Mouse (Mus musculus) hindbrain, postnatal 0 days (tissue): Measurements from ENCODE around the gene Hist1h2ae. TPM values are rescaled to one million over a fixed set of nuclear protein-coding genes. Genes with fewer than 3 reads are reported as not detected.
"Not testable (repeated sequence)": the region's sequence is repeated elsewhere in the genome, so short reads cannot be mapped to it uniquely, and the experiment has no call there.

Experiments
- ATAC-seq: fragments of 200-750 bp; cut with Nextera tagmentation; 2 replicates; pipeline ENCODE4 v1.8.0; 2017; ENCODE audit warnings: mild to moderate bottlenecking, moderate TSS enrichment, moderate library complexity
- DNase-seq: peaks from one replicate; pipeline ENCODE4 v3.0.0-alpha.2; 2015; ENCODE audit warnings: low spot score
- H3K27ac ChIP-seq: fragments of 300-500 bp; sonication (generic); 2 replicates; pipeline ENCODE4 v1.5.1; 2014; ENCODE audit warnings: mild to moderate bottlenecking
- H3K27me3 ChIP-seq: fragments of 300-500 bp; sonication (generic); 2 replicates; pipeline ENCODE4 v1.6.1; 2014; ENCODE audit warnings: low read length, mixed read lengths; ENCODE audit not compliant: insufficient read depth
- H3K36me3 ChIP-seq: fragments of 300-500 bp; sonication (generic); 2 replicates; pipeline ENCODE4 v1.6.1; 2014; ENCODE audit warnings: low read length, mixed read lengths; ENCODE audit not compliant: insufficient read depth
- H3K4me1 ChIP-seq: fragments of 300-500 bp; sonication (generic); 2 replicates; pipeline ENCODE4 v1.6.1; 2014; ENCODE audit warnings: antibody characterized with exemption, low read length, mixed read lengths; ENCODE audit not compliant: insufficient read depth
- H3K4me2 ChIP-seq: fragments of 300-500 bp; sonication (generic); 2 replicates; pipeline ENCODE4 v1.6.1; 2014; ENCODE audit warnings: low read depth, mild to moderate bottlenecking, low read length, moderate library complexity, mixed read lengths
- H3K4me3 ChIP-seq: fragments of 300-500 bp; sonication (generic); 2 replicates; pipeline ENCODE4 v1.5.1; 2014; ENCODE audit warnings: low read length
- H3K9ac ChIP-seq: fragments of 300-500 bp; sonication (generic); replicated peaks from 2 replicates; pipeline ENCODE4 v1.6.1; 2014; ENCODE audit warnings: mild to moderate bottlenecking, low read length, moderate library complexity, mixed read lengths
- H3K9me3 ChIP-seq: fragments of 300-500 bp; sonication (generic); 2 replicates; pipeline ENCODE4 v1.6.1; 2016; ENCODE audit warnings: low read length, mixed read lengths
- CTCF ChIP-seq: IDR thresholded peaks from 2 replicates; pipeline ENCODE4 v1.5.1; 2016; ENCODE audit warnings: antibody characterized with exemption, control low read depth, low read depth
- whole genome bisulfite sequencing: fragments of 180-500 bp; shearing (Covaris S2); extraction: QIAGEN DNeasy Blood & Tissue Kit; methylation state at CpG from one replicate; pipeline ENCODE4 v1.1.7; 2014; 5-methylcytosine and 5-hydroxymethylcytosine counted together
- polyA plus RNA-seq: library from polyadenylated mRNA; unstranded; fragments of >200 nt; fragmentation: Nextera tagmentation; extraction: Ambion mirVana; gene quantifications from 2 replicates; pipeline ENCODE4 v1.2.1, GENCODE M21; 2015
- total RNA-seq: library from RNA; depleted of rRNA; stranded (reverse); fragments of >200 nt; gene quantifications from 2 replicates; pipeline ENCODE4 v1.2.3, GENCODE M21; 2014

Gene Hist1h2ae
- total and polyA plus RNA-seq, 2 experiments from 2014 or later, result 12.2 to 221 TPM

GRCm38 (mm10) chr13:23572218-23573033 lies 1.4 kb upstream of the Hist1h2ae start:
- H3K27ac ChIP-seq, result peak overlapping the region; percentile 95

GRCm38 (mm10) chr13:23571504-23572217 lies 641 bp upstream of the Hist1h2ae start:
- Histone ChIP-seq H3K9ac (peak overlapping the region; percentile 51), H3K4me3 (peak overlapping the region; percentile 39), H3K27ac (peak overlapping the region; percentile 95), H3K4me2 (peak overlapping the region; percentile 59)
- H3K9me3 ChIP-seq, ATAC-seq, H3K27me3 ChIP-seq, H3K36me3 ChIP-seq, H3K4me1 ChIP-seq, DNase-seq: not testable (repeated sequence)
- WGBS, result under 1% methylated on average over 10 of the region's 34 CpGs

More at GRCm38 (mm10) chr13:23572218-23573033, 1.4 kb upstream of the Hist1h2ae start:
- ATAC-seq (no peak), DNase-seq (no peak)
- peak overlapping the region; percentile 51 for H3K9ac ChIP-seq
- no peak for TF ChIP-seq CTCF
- WGBS, result 44% methylated on average over 2 of the region's 2 CpGs
- no peaks in the 10 kb centered on the region for H3K36me3 ChIP-seq
- peak overlapping the region; percentile 39 for H3K4me3 ChIP-seq
- no peaks in the 10 kb centered on the region for H3K9me3 ChIP-seq
- peaks cover 7% of the 10 kb centered on the region; the same call in 1 of the 2 replicates for H3K4me1 ChIP-seq
- peak overlapping the region; percentile 59 for H3K4me2 ChIP-seq
- no peaks in the 10 kb centered on the region for H3K27me3 ChIP-seq

GRCm38 (mm10) chr13:23570261-23571021 lies 579 bp downstream of the Hist1h2ae start:
- peak overlapping the region; percentile 44 for H3K9ac ChIP-seq
- H3K36me3 ChIP-seq, H3K9me3 ChIP-seq, H3K27me3 ChIP-seq, H3K4me1 ChIP-seq: not testable (repeated sequence)
- DNase-seq, result peak; percentile 13
- 4% methylated on average over 18 of the region's 41 CpGs for WGBS
- peak overlapping the region; percentile 59 for H3K4me2 ChIP-seq
- ATAC-seq, result peak; percentile 31; the same call in 1 of the 2 replicates
- H3K27ac ChIP-seq, result peak overlapping the region; percentile 95
- H3K4me3 ChIP-seq, result peak overlapping the region; percentile 39

GRCm38 (mm10) chr13:23564482-23564881 lies 6.5 kb downstream of the Hist1h2ae start:
- H3K27me3 ChIP-seq, result no peaks in the 10 kb centered on the region
- TF ChIP-seq CTCF, result no peak
- no peak for ATAC-seq
- H3K9me3 ChIP-seq, result no peaks in the 10 kb centered on the region
- H3K4me3 ChIP-seq, result no peak overlapping the region
- no peaks in the 10 kb centered on the region for H3K4me1 ChIP-seq
- no peak overlapping the region for H3K4me2 ChIP-seq
- WGBS, result 86% methylated on average over 2 of the region's 2 CpGs
- no peak for DNase-seq
- no peak overlapping the region for H3K27ac ChIP-seq
- no peak overlapping the region for H3K9ac ChIP-seq
- no peaks in the 10 kb centered on the region for H3K36me3 ChIP-seq

GRCm38 (mm10) chr13:23562699-23563462 lies 8.1 kb downstream of the Hist1h2ae start:
- peak; percentile 86 for DNase-seq
- peak overlapping the region; percentile 44 for H3K4me3 ChIP-seq
- peak overlapping the region; percentile 86 for H3K4me2 ChIP-seq
- peak; percentile 71 for TF ChIP-seq CTCF
- peak overlapping the region; percentile 95 for H3K27ac ChIP-seq
- H3K4me1 ChIP-seq, result no peaks in the 10 kb centered on the region
- H3K36me3 ChIP-seq, result no peaks in the 10 kb centered on the region
- H3K27me3 ChIP-seq, result no peaks in the 10 kb centered on the region
- H3K9ac ChIP-seq, result peak overlapping the region; percentile 58
- no peaks in the 10 kb centered on the region for H3K9me3 ChIP-seq
- peak; percentile 70 for ATAC-seq
- WGBS, result 3% methylated on average over 18 of the region's 18 CpGs

GRCm38 (mm10) chr13:23561883-23562659 lies 8.9 kb downstream of the Hist1h2ae start, which contains the start of gene Hist1h3e:
TSS of gene Hist1h3e (minus strand) at chr13:23562369.
- ATAC-seq, result peak; percentile 96
- peak within 1 kb of the TSS; percentile 44 for H3K4me3 ChIP-seq
- H3K27me3 ChIP-seq, result not testable (repeated sequence)

GRCm38 (mm10) chr13:23561531-23561882 lies 9.5 kb downstream of the Hist1h2ae start:
- not testable (repeated sequence) for H3K36me3 ChIP-seq, H3K9ac ChIP-seq, DNase-seq, H3K9me3 ChIP-seq, ATAC-seq, H3K4me1 ChIP-seq, H3K27me3 ChIP-seq
- Histone ChIP-seq H3K4me2 (peak overlapping the region; percentile 86; the same call in 1 of the 2 replicates), H3K27ac (peak overlapping the region; percentile 95; the same call in 1 of the 2 replicates), H3K4me3 (peak overlapping the region; percentile 44)
- 0% methylated on average over 2 of the region's 5 CpGs for WGBS

More at GRCm38 (mm10) chr13:23561883-23562659, 8.9 kb downstream of the Hist1h2ae start, which contains the start of gene Hist1h3e:
- H3K27ac ChIP-seq, result peak within 1 kb of the TSS; percentile 95
- not testable (repeated sequence) for H3K9me3 ChIP-seq, H3K4me1 ChIP-seq, H3K36me3 ChIP-seq
- peak within 1 kb of the TSS; percentile 58 for H3K9ac ChIP-seq
- H3K4me2 ChIP-seq, result peak within 1 kb of the TSS; percentile 86
- peak; percentile 99 for DNase-seq
- WGBS, result under 1% methylated on average over 33 of the region's 67 CpGs

- not testable (repeated sequence) for ATAC-seq, H3K4me2 ChIP-seq
- WGBS, result 10% methylated on average over 2 of the region's 2 CpGs
These were observed 10.3 kb downstream of the Hist1h2ae start for GRCm38 (mm10) chr13:23560699-23561098.

More at GRCm38 (mm10) chr13:23560699-23561098, 10.3 kb downstream of the Hist1h2ae start:
- H3K4me3 ChIP-seq, H3K9ac ChIP-seq, DNase-seq, H3K4me1 ChIP-seq, H3K27ac ChIP-seq, H3K36me3 ChIP-seq, H3K27me3 ChIP-seq, H3K9me3 ChIP-seq: not testable (repeated sequence)
